In genomic region chr2:32128536-32128841, GRCm38 (mm10) we compare ENCODE assay signal across 16 mouse cellular contexts. TPM values are rescaled to one million over a fixed set of nuclear protein-coding genes. Genes with fewer than 3 reads are reported as not detected.
A peak's percentile ranks its signal among the peaks of the same experiment; 100 is the strongest.
DNase-seq lines count a peak whose midpoint lies in the region; ATAC-seq lines count a peak whose summit lies in the region.
"Had no signal": no experiment of that assay in that cellular context is flagged by ENCODE, and none has a peak within 500 bp of the region (broad histone marks: within the 10 kb centered on the region; RNA-seq: fewer than 3 reads in every experiment).

No protein-coding gene starts in this region.

- H3K9ac ChIP-seq in heart, embryonic 14.5 days (ENCODE audit: low read length): peak overlapping the region; percentile 53
- peak overlapping the region; percentile 53 for H3K9ac ChIP-seq in liver, embryonic 16.5 days (ENCODE audit: low read depth, low read length)
- H3K9ac ChIP-seq: embryonic facial prominence, embryonic 15.5 days; forebrain, postnatal 0 days; hindbrain, embryonic 15.5 days; lung, embryonic 14.5 days had no signal

- no peak for DNase-seq in heart, adult 9 months (ENCODE audit: low spot score in 2 of 2)
- DNase-seq in layer of hippocampus, postnatal 36 days: no peak
- DNase-seq: cerebellum, postnatal 25 days; forebrain, postnatal 0 days; gastrocnemius, postnatal 14 days had no signal

- H3K9me3 ChIP-seq in heart, embryonic 14.5 days (ENCODE audit: control insufficient read depth, low read length): no peaks in the 10 kb centered on the region
- no peaks in the 10 kb centered on the region for H3K9me3 ChIP-seq in megakaryocyte, embryonic 14.5 days
- no peaks in the 10 kb centered on the region; the same call in 1 of the 2 replicates for H3K9me3 ChIP-seq in erythroblast, embryonic 14.5 days (ENCODE audit: control insufficient read depth, low read length)
- no peaks in the 10 kb centered on the region for H3K9me3 ChIP-seq in liver, embryonic 16.5 days (replicated peaks; ENCODE audit: control insufficient read depth, low read length)
- H3K9me3 ChIP-seq: embryonic facial prominence, embryonic 15.5 days; hindbrain, embryonic 15.5 days had no signal

- H3K4me2 ChIP-seq in heart, embryonic 14.5 days (ENCODE audit: low read length): peak overlapping the region; percentile 49
- H3K4me2 ChIP-seq in liver, embryonic 16.5 days (ENCODE audit: low read depth, low read length): peak overlapping the region; percentile 61
- H3K4me2 ChIP-seq: embryonic facial prominence, embryonic 15.5 days; hindbrain, embryonic 15.5 days had no signal

- H3K36me3 ChIP-seq in heart, embryonic 14.5 days (ENCODE audit: control insufficient read depth, insufficient read depth, low read length): no peaks in the 10 kb centered on the region
- no peaks in the 10 kb centered on the region for H3K36me3 ChIP-seq in megakaryocyte, embryonic 14.5 days (replicated peaks; ENCODE audit: low read length)
- peaks cover 25% of the 10 kb centered on the region for H3K36me3 ChIP-seq in erythroblast, embryonic 14.5 days (ENCODE audit: control insufficient read depth)
- no peaks in the 10 kb centered on the region for H3K36me3 ChIP-seq in liver, embryonic 16.5 days (ENCODE audit: control insufficient read depth, insufficient read depth)
- H3K36me3 ChIP-seq: embryonic facial prominence, embryonic 15.5 days; hindbrain, embryonic 15.5 days had no signal

- ATAC-seq in heart, embryonic 14.5 days (ENCODE audit: insufficient number of reproducible peaks, insufficient read depth, low FRiP score, low read depth): no peak
- ATAC-seq in megakaryocyte, adult 5-6 weeks (ENCODE audit: poor library complexity, severe bottlenecking): no peak
- ATAC-seq in liver, embryonic 16.5 days (ENCODE audit: low read depth): peak; percentile 58
- ATAC-seq: activated CD4-positive, CD25-positive, alpha-beta regulatory T cell, adult 4 months; forebrain, postnatal 0 days had no signal

- peak overlapping the region; percentile 77 to 93 for H3K27ac ChIP-seq in heart, embryonic 14.5 days (replicated peaks in 1 of 2; ENCODE audit: control insufficient read depth in 1 of 2, insufficient read depth in 1 of 2, low read depth in 2 of 2, low read length in 2 of 2)
- H3K27ac ChIP-seq in liver, embryonic 16.5 days (ENCODE audit: low read length): peak overlapping the region; percentile 96
- H3K27ac ChIP-seq: embryonic facial prominence, embryonic 15.5 days; hindbrain, embryonic 15.5 days; layer of hippocampus, adult 2 months had no signal

- peaks cover 33 to 48% of the 10 kb centered on the region in 2 experiments for H3K4me1 ChIP-seq in heart, embryonic 14.5 days (ENCODE audit: control insufficient read depth in 2 of 2, insufficient read depth in 2 of 2, low read length in 2 of 2)
- peaks cover 93% of the 10 kb centered on the region for H3K4me1 ChIP-seq in megakaryocyte, embryonic 14.5 days
- peaks cover 95% of the 10 kb centered on the region for H3K4me1 ChIP-seq in erythroblast, embryonic 14.5 days (ENCODE audit: control insufficient read depth)
- peaks cover 76% of the 10 kb centered on the region for H3K4me1 ChIP-seq in liver, embryonic 16.5 days (ENCODE audit: control insufficient read depth, low read depth, low read length)
- H3K4me1 ChIP-seq: hindbrain, embryonic 15.5 days had no signal

- H3K4me3 ChIP-seq in heart, embryonic 14.5 days (ENCODE audit: control insufficient read depth in 1 of 2, insufficient read depth in 1 of 2, low read depth in 1 of 2, low read length in 2 of 2): no peak overlapping the region
- H3K4me3 ChIP-seq in megakaryocyte, embryonic 14.5 days (replicated peaks): peak overlapping the region; percentile 83
- peak overlapping the region; percentile 55 for H3K4me3 ChIP-seq in erythroblast, embryonic 14.5 days (replicated peaks)
- peak overlapping the region; percentile 21; the same call in 1 of the 2 replicates for H3K4me3 ChIP-seq in liver, embryonic 16.5 days (ENCODE audit: low read depth, low read length)
- H3K4me3 ChIP-seq: embryonic facial prominence, embryonic 15.5 days; hindbrain, embryonic 15.5 days; layer of hippocampus, adult 2 months had no signal

- no peaks in the 10 kb centered on the region for H3K27me3 ChIP-seq in heart, embryonic 14.5 days (ENCODE audit: control insufficient read depth, insufficient read depth, low read length)
- no peaks in the 10 kb centered on the region for H3K27me3 ChIP-seq in megakaryocyte, embryonic 14.5 days (replicated peaks)
- no peaks in the 10 kb centered on the region for H3K27me3 ChIP-seq in erythroblast, embryonic 14.5 days (ENCODE audit: control insufficient read depth)
- H3K27me3 ChIP-seq in liver, embryonic 16.5 days (ENCODE audit: control insufficient read depth, insufficient read depth, low read depth, low read length): no peaks in the 10 kb centered on the region
- H3K27me3 ChIP-seq: embryonic facial prominence, embryonic 15.5 days; hindbrain, embryonic 15.5 days had no signal

- 68% methylated on average over 5 of the region's 5 CpGs for WGBS in heart, embryonic 14.5 days
- WGBS in liver, embryonic 16.5 days (ENCODE audit: insufficient replicate concordance): 38% methylated on average over 5 of the region's 5 CpGs

RNA-seq across cellular contexts. Expression of gene Prrc2b, which starts 22.4 kb away (rescaled TPM):
- 35.8 and 41.8 TPM in 2 replicates for polyA plus RNA-seq in heart, embryonic 14.5 days (2014; fragmentation: Nextera tagmentation; extraction: Ambion mirVana)
- polyA plus RNA-seq in megakaryocyte, embryonic 14.5 days (2012; ENCODE audit: insufficient read depth, low replicate concordance): 20.7 and 115 TPM in 2 replicates
- 26.9 and 27.2 TPM in 2 replicates for total RNA-seq in megakaryocyte, adult 5-6 weeks (2015)
- total RNA-seq in megakaryocyte, adult 5-6 weeks (2017): 11.5 and 13.9 TPM in 2 replicates
- polyA plus RNA-seq in erythroblast, embryonic 14.5 days (2012): 1.2 TPM in 2 replicates
- polyA plus RNA-seq in liver, embryonic 16.5 days (2015; fragmentation: Nextera tagmentation; extraction: Ambion mirVana): 4.5 and 4.7 TPM in 2 replicates
- total RNA-seq in layer of hippocampus, postnatal 36 days (2021): 100 to 1,000 TPM; 271 to 276 TPM

RNA-seq across cellular contexts. Expression of gene Plpp7, which starts 33.2 kb away (rescaled TPM):
- 13.3 and 13.6 TPM in 2 replicates for polyA plus RNA-seq in heart, embryonic 14.5 days (2014; fragmentation: Nextera tagmentation; extraction: Ambion mirVana)
- 3.3 and 17.4 TPM in 2 replicates for polyA plus RNA-seq in megakaryocyte, embryonic 14.5 days (2012; ENCODE audit: insufficient read depth, low replicate concordance)
- 0.14 and 0.33 TPM in 2 replicates for total RNA-seq in megakaryocyte, adult 5-6 weeks (2015)
- 0.24 and 1.2 TPM in 2 replicates for total RNA-seq in megakaryocyte, adult 5-6 weeks (2017)
- polyA plus RNA-seq in erythroblast, embryonic 14.5 days (2012): 0.32 and 0.48 TPM in 2 replicates
- 1.4 and 2.1 TPM in 2 replicates for polyA plus RNA-seq in liver, embryonic 16.5 days (2015; fragmentation: Nextera tagmentation; extraction: Ambion mirVana)
- total RNA-seq in layer of hippocampus, postnatal 36 days (2021): 10 to 100 TPM; 23.2 to 24.9 TPM
- total RNA-seq: neutrophil, adult 5-6 weeks had no signal
- polyA plus RNA-seq: activated CD4-positive, CD25-positive, alpha-beta regulatory T cell, adult 4 months had no signal

RNA-seq across cellular contexts. Expression of gene Fam78a, which starts 43.8 kb away (rescaled TPM):
- 29.0 and 33.7 TPM in 2 replicates for polyA plus RNA-seq in heart, embryonic 14.5 days (2014; fragmentation: Nextera tagmentation; extraction: Ambion mirVana)
- 43.5 and 60.3 TPM in 2 replicates for polyA plus RNA-seq in megakaryocyte, embryonic 14.5 days (2012; ENCODE audit: insufficient read depth, low replicate concordance)
- 14.4 and 14.7 TPM in 2 replicates for total RNA-seq in megakaryocyte, adult 5-6 weeks (2015)
- 11.7 and 13.1 TPM in 2 replicates for total RNA-seq in megakaryocyte, adult 5-6 weeks (2017)
- 9.8 and 12.5 TPM in 2 replicates for polyA plus RNA-seq in erythroblast, embryonic 14.5 days (2012)
- polyA plus RNA-seq in liver, embryonic 16.5 days (2015; fragmentation: Nextera tagmentation; extraction: Ambion mirVana): 6.5 and 7.0 TPM in 2 replicates
- 1 to 10 TPM; 4.5 to 5.3 TPM for total RNA-seq in layer of hippocampus, postnatal 36 days (2021)

Comparison
In these comparisons a context has a peak if more than half of its experiments do, and no peak if none do; other contexts are left out.
1. H3K4me3 ChIP-seq: peak in megakaryocyte, embryonic 14.5 days (single experiment), erythroblast, embryonic 14.5 days (single experiment) and liver, embryonic 16.5 days (single experiment); none in heart, embryonic 14.5 days (0 of 2).